Mouse (Mus musculus) right cerebral cortex, adult 2 months (tissue): ENCODE data around the gene Shank3.
A peak's percentile ranks its signal among the peaks of the same experiment; 100 is the strongest.

Source experiments
- DNase-seq, 2 experiments: peaks; one replicate each; pipeline ENCODE4 v3.0.0; 2021 to 2022; ENCODE audit warnings: low spot score in 2 of 2

The Shank3 gene

DNA sequence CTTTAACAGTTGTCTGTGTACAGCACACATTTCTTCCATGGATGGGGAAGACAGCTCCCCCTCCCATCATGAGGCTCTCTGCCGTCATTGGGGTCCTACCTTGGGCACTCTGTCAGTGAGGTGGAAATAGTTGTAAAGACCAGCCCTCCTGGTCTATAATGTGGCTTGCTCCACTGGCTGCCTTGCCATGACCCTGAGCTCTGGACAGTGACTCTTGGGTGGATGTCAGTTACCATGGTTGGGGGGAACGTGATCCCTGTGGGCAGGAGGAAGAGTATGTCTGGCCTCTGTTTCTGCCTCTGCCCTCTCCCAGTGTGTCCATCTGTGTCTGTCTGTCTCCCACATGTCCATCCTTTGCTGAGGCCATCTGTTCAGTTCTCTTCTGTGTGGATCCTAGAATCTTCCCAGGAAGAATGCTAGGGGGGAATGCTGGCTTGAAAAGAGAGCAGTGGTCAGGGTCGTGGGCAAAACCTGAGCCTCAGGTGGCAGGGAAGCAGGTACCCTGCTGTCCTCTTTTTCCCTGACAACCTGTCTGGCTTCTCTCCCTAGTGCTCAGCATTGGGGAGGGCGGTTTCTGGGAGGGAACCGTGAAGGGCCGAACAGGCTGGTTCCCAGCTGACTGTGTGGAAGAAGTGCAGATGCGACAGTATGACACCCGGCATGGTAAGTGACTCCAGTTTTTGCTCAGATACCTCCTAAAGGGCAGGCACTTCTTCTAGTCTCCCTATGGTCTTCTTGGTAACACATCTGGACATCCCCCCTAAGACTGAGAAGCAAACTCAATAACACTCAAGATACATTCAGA, 25.4 kb downstream of the Shank3 start:
- no peak for DNase-seq

DNA sequence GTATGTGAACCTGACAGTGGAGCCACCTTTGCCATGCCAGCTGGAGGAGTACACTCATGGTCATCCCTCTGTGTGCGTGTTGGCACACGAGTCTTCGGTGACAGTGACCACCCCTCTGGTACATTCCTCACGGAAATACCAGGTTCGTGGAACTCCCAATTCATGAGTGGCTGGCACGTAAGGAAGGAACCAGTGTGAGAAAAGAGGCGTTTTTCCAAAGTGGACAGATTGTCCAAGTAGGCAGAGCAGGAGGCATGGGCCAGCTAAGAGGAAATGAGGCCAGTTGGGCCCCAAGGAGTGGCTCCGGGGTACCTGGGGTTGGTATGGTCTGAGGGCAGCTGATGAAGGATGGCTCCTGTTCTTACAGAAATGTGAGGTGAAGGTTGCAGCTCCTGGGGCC, 26.0 kb downstream of the Shank3 start:
- DNase-seq = no peak

DNA sequence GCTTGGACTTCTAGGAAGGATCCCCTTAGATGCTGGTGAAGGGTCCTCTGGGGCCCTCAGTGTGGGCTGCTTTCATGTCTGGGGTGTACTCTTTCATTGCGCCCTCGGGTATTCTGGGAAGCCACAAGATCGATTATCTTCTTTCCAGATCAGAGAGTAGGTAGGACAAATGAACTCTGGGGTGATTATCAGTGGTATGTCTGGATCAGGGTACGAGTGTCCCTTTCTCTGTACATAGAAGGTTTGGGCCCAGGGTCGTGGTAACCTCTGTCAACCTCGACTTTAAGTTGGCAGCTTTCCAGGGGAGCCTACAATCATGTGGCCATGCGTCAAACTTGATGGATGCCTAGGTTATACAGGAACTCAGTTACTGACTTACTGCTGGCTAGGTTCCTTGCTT, 26.5 kb downstream of the Shank3 start:
- no peak for DNase-seq

DNA sequence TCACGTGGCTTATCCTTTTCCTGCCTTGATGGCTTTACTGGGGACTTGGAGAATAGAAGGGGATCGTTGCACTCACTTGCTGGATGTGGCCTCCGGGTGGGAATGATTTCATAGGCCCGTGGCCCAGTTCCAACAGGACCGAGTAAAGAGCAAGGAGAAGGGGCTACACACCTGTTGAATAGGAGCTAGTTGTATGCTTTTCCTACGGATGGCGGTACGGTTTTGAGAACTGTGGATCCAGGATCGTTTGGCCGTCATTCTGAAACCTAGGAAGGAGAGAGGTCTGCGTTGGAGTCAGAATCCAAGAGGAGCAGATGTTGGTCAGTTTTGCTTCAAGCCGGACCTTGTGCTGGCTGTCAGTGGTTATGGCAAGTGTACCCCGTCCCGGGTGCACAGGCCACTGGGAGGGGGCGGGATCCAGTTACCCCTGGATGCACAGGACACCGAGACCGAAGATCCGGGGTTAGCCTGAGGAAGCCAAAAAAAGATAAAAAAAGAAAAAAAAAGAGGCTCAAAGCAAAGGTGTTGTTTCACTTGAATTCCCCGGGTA, 27.4 kb downstream of the Shank3 start:
- no peak for DNase-seq

DNA sequence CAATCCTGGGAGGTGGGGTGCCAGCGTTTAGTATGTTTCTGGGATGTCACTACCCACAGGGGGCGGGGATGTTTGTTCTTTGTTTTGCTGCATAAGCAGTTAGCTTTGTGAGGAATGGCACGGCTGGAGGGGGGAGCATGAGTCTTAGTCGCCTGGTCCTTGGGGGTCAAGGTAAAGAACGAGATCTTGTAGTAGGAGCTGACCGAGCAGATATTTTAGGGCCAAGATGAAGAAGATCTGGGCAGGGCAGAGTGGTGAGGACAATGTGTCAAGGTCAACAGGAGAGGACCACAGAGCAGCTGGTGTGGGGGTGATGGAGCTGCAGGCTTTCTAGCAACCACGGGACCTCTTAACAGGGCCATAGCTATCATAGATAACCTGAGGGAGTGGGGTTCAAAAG, 28.0 kb downstream of the Shank3 start:
- no peak for DNase-seq

DNA sequence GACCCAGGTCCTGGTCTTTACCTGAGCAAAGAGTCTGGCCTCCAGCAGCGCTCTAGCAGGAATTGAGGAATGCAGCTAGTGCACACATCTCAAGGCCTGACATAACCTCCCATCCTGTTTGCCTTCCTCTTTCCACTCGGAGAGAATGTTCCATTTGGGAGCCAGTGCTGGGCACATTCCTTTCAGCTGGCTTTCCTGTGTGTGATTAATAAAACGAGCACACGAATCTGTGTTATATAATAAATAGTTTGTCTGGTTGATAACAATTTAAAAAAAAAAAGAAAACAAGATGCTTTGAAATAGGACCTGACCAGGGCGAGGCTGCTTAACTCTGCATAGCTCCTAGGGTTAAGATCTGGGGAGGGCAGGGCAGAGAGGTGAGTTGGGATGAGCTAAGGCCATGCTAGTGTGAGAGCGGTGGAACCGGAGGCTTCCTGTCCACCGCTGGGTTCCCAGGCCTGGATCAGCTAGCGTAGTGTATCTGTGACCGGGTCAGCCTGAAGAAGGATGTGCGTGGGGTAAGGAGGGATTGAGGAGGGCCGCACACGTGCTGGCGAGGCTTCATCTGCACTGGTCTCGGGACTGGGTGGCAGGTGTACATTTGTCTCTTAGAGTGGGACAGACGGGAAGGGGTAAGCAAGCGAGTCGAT, 28.9 kb downstream of the Shank3 start:
- no peak for DNase-seq

DNA sequence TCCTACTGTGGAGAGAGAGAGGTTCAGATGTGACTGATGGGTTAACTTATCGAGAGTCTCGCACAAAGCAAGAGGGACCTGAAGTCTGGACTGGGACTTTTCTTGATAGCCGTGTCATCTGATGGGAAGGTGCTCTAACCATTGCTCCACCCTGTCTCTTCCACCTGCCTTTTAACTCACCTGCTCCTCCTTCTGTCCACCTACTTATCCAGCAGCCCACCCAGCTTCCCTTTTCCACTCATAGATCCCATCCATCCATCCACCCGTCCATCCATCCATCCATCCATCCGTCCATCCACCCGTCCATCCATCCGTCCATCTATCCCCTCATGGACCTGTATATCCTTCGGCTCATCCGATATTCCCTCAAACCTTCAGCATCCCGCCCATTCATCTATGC, 29.5 kb downstream of the Shank3 start:
- DNase-seq = no peak

DNA sequence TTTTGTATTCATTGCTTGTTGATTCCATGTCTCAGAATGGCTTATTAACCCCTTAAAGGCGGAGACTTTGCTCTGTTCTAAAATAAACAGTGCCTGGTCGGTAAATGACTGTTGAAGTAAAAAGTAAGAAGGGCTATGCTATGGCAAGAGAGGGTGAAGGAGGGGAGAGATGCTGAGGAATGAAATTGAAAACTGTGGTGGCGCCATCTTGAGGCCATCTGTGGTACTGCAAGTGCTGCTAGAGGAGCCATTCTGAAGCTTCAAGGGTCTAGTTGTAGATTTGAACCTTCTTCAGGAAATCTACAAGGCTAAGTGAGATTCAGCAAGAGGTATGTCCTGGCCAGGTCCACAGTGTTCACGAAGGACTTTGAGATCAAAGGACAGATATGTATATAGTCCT, 30.9 kb downstream of the Shank3 start:
- peak; percentile 82 to 85 for DNase-seq

DNA sequence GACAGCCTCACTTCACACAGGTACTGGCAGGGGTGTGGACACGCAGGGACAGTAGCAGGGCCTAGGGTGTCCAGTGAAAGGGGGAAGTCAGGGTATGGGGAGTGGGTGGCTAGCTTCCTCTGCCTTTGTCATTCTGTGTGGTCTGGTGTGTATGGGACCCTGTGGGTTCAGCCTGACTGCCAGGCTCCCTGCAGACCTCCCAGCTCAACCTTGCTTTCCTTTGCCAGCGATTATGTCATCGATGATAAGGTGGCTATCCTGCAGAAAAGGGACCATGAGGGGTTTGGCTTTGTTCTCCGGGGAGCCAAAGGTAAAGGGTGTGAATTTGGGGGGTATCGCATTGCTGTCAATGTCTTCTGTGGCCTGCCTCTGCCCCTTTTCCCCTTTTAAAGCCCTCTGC, 32.0 kb downstream of the Shank3 start:
- DNase-seq = no peak

DNA sequence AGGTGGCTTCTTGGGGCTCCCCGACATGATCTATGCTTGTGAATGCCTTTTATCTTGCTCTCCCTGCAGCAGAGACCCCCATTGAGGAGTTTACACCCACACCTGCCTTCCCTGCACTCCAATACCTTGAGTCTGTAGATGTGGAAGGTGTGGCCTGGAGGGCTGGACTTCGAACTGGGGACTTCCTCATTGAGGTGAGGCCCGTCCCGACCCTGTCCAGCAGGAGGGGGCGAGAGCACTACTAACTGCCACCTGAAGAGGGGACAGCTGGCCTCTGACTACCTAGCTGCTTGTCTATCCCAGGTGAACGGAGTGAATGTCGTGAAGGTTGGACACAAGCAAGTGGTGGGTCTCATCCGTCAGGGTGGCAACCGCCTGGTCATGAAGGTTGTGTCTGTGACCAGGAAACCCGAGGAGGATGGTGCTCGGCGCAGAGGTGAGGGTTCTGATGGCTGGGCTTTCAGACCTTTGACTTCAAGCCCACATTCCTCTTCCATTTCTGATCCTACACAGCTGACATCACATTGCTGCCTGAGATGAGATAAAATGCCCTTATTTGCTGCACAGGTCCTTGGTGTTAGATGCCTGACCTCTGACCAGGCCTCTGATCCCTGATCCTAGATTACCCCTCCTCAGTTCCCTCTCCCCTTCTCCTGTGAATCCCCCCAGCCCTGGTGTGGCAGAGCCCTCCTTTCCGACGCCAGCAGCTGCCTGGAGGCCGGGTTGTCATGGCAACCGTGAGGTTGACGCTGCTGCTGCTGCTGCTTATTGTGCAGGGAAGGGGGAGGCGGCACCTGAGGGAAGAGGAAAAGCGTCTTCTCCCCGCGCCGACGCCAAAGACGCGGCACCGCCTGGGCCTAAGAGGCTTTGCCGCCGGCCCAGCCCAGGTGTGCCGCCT, 32.9 kb downstream of the Shank3 start:
- peak; percentile 88 to 90 for DNase-seq

DNA sequence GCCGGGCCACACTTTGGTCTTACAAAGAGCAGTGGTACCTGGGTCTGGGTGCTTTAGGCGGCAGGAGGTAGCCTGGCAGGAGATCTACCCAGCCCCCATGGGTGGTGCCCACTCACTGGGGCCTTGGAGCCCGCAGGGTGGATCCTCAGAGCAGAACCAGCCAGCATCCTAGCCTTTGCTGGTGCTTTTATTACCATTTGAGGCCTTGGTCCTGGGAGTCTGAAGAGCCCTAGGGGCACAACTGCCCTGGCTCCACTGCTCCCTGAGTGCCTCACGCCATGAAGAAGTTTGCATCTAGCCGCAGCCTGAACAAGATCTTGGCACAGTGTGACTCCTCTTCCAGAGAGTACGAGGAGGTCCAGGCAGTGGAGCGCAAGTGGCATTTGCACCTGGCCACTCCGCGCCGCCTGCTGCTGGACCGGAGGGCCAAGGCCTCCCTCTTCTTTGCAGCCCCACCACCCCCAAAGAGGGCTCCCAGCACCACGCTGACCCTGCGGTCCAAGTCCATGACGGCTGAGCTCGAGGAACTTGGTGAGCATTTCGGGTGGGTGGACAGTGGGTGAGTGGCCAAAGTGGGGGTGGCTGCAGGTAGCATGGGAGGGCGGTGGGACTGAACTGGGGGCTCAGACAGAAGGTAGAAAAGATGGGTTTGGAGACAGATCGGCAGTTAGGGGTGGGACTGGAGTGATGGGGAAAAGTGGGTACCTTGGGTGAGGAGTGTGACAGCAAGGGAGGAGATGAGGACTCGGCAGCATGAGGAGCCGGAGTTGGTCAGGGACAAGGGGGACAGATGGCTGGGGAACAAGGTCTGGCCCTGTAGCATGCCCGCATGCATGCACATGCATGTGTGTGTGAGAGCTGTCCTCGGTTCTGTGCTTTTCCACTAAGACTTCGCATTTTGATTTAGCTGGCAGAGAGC, 33.8 kb downstream of the Shank3 start:
- no peak for DNase-seq

DNA sequence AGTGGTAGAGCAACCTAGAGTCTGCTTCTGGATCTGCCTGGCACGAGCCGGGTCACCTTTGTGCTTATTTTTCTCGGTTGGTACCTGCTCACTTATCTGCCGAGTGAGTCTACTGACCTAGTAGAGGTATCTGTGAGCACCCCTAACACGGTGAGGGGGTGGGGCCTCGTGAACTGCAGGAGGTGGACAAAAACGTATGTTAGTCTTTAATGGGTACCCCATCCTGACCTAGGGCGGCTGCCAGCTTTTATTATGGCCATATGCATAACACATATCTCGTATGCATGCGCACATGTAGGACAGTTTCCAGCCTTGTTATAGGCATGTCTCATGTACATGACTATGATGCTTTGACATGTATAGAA, 34.4 kb downstream of the Shank3 start:
- DNase-seq = no peak

DNA sequence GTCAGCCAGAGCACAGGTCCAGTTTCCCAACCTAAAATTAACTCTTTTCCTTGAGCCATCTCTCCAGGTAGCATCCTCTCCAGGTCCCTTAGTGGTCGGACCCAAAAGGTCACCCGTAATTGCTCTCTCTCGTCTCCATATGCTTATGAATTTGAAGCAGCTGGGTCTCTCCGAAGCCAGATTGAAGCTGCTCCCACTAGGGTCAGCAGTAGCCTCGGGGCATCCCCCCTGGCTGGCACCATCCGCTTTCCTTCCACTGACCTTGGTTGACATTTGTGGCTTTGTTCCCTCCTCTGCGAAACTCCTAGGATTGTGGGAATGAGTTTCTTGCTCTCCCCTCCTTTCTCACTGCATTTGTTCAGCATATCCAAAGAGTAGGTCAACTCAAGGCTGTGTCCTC, 44.7 kb downstream of the Shank3 start:
- no peak for DNase-seq

DNA sequence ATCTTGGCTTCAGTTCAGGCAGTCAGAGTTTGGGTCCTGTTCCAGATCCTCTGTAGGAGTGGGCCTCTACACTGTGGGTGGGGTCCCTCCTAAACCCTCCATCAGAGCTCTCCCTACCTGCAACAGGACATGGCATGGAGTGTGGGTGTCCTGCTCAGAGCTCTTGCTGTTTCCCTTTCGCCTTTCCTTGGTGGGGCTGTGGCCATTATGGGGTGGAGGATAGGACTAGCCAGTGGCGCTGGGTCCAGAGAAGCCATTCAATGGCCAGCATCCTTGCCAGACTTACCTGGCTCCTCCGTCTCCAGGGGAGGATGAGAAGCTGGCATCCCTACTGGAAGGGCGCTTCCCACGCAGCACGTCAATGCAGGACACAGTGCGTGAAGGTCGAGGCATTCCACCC, 47.9 kb downstream of the Shank3 start:
- DNase-seq = no peak

DNA sequence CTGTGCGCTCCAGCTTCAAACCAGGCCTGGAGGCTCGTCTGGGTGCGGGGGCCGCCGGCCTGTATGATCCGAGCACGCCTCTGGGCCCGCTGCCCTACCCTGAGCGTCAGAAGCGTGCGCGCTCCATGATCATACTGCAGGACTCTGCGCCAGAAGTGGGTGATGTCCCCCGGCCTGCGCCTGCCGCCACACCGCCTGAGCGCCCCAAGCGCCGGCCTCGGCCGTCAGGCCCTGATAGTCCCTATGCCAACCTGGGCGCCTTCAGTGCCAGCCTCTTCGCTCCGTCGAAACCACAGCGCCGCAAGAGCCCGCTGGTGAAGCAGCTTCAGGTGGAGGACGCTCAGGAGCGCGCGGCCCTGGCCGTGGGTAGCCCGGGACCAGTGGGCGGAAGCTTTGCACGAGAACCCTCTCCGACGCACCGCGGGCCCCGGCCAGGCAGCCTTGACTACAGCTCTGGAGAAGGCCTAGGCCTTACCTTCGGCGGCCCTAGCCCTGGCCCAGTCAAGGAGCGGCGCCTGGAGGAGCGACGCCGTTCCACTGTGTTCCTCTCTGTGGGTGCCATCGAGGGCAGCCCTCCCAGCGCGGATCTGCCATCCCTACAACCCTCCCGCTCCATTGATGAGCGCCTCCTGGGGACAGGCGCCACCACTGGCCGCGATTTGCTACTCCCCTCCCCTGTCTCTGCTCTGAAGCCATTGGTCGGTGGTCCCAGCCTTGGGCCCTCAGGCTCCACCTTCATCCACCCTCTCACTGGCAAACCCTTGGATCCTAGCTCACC, 48.6 kb downstream of the Shank3 start:
- no peak for DNase-seq

DNA sequence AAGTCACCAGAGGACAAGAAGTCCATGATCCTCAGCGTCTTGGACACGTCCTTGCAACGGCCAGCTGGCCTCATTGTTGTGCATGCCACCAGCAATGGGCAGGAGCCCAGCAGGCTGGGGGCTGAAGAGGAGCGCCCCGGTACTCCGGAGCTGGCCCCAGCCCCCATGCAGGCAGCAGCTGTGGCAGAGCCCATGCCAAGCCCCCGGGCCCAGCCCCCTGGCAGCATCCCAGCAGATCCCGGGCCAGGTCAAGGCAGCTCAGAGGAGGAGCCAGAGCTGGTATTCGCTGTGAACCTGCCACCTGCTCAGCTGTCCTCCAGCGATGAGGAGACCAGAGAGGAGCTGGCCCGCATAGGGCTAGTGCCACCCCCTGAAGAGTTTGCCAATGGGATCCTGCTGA, 49.4 kb downstream of the Shank3 start:
- no peak for DNase-seq

DNA sequence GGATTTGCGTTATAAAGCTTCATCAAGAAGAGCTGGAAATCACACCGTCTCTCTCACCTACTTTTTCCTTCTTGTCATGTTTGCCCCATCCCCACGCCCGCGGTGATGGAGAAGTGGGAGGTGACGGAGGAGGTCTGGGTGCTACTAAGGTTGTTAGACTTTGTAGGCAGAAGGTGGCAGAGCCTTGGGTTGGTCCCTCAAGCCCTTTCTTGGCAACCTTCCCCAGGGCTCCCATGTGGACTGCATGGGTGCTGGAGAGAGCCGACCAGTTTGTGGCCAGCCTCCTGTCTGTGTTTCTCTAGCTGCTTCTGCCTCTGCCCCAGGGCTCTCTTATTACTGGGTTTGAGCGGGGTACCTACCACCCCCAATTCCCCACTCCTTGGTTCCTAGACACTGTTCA, 51.1 kb downstream of the Shank3 start:
- DNase-seq = no peak

DNA sequence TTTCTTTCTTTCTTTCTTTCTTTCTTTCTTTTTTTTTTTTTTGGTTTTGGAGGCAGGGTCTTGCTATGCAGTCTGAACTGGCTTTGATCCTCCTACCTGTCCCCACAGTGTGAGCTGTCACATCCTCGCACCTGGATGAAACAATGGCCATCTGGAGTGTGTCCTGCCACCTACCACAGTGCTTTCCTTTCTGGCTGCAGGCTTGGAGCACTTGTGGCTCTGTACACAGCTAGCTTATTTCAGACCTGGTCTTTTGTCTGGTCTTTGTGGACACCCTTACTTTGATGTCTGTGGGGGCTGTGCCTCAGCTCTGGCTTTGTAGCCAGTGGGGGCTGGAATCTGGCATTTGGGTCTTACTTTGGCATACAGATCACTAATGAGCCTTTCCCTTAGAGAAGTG, 52.3 kb downstream of the Shank3 start:
- no peak for DNase-seq

DNA sequence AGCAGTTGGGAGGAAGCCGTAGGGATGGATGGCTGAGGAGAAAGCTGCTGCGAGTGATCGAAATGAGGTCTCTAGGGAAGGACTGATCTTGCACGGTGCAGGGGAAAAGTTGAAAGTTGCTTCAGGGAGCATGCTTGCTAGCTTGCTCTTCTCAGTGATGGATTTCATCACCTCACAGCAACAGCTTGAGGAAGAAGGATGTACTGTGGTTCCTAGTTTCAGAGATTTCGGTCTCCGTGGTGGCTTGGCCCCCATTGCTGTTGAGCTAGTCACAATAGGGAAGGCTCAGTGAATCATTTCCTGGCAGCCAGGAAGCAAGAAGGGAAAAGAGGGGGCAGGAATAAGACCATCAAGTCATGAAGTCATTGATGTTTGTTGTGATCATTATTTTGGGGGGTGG, 56.2 kb downstream of the Shank3 start:
- no peak for DNase-seq

DNA sequence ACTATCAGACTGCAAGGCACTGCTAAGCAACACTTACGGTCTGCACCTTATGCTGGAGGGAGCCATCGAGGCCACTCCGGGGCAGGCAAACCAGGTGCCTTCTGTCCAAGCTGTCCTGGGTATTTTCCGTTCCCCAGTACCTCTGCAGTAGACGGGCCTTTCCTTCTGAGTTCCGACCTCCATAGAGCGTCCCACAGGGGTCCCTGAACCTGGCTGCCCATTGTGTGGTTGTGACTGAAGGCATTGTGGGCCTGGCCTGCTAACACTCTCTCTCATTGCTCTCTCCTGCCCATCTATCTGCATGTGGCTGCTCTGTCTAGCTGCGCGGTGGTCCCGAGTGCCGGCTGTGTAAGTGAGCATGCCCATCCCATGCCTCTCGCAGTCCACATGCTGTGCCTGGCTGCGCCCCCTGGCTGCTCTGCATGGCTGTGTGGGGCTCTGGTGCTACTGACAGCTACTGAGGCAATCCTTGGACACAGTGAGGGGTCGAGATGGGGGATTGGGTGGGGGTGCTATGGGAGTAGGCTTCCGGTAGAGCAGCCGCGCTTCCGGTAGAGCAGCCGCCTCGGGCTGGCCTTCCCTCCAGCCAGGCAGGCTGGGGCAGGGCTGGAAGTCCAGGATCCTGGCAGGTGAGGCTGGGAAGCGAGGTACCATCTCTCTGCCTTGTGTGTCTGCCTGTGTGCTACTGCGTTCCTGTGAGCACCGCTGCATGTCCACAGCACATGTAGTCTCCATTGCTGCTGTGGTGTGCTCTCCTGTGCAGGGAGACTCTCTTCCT, 57.2 kb downstream of the Shank3 start:
- DNase-seq = no peak
